Mouse (Mus musculus): ENCODE data around the gene Gpr107. TPM values are rescaled to one million over a fixed set of nuclear protein-coding genes. Genes with fewer than 3 reads are reported as not detected.

Gpr107 gene
- polyA plus RNA-seq, 1 experiment, result 35.3 TPM

- no peak for DNase-seq (ENCODE audit: low read depth)
- TF ChIP-seq CTCF (IDR thresholded peaks at IDR 0.05; ENCODE audit: borderline replicate concordance, extremely low read depth, insufficient read depth, insufficient read length), result no peak
- no peak for TF ChIP-seq POLR2A (IDR thresholded peaks at IDR 0.05; ENCODE audit: borderline replicate concordance, extremely low read depth, insufficient read depth, insufficient read length, poor library complexity, severe bottlenecking)
Measured at GRCm38 (mm10) chr2:31127899-31128298, 24.2 kb upstream of the Gpr107 start.

- DNase-seq (ENCODE audit: low read depth), result no peak
- no peak for TF ChIP-seq CTCF (IDR thresholded peaks at IDR 0.05; ENCODE audit: borderline replicate concordance, extremely low read depth, insufficient read depth, insufficient read length)
- no peak for TF ChIP-seq POLR2A (IDR thresholded peaks at IDR 0.05; ENCODE audit: borderline replicate concordance, extremely low read depth, insufficient read depth, insufficient read length, poor library complexity, severe bottlenecking)
Measured at GRCm38 (mm10) chr2:31129742-31130518, 22.2 kb upstream of the Gpr107 start.

GRCm38 (mm10) chr2:31130815-31131299 is 21.3 kb upstream of the Gpr107 start:
- no peak for DNase-seq (ENCODE audit: low read depth)
- no peak for TF ChIP-seq POLR2A (IDR thresholded peaks at IDR 0.05; ENCODE audit: borderline replicate concordance, extremely low read depth, insufficient read depth, insufficient read length, poor library complexity, severe bottlenecking)
- TF ChIP-seq CTCF (IDR thresholded peaks at IDR 0.05; ENCODE audit: borderline replicate concordance, extremely low read depth, insufficient read depth, insufficient read length), result no peak

- DNase-seq (ENCODE audit: low read depth), result no peak
- TF ChIP-seq POLR2A (IDR thresholded peaks at IDR 0.05; ENCODE audit: borderline replicate concordance, extremely low read depth, insufficient read depth, insufficient read length, poor library complexity, severe bottlenecking) (no peak), CTCF (IDR thresholded peaks at IDR 0.05; ENCODE audit: borderline replicate concordance, extremely low read depth, insufficient read depth, insufficient read length) (no peak)
Measured at GRCm38 (mm10) chr2:31132682-31133081, 19.4 kb upstream of the Gpr107 start.

GRCm38 (mm10) chr2:31133981-31134380 is 18.1 kb upstream of the Gpr107 start:
- TF ChIP-seq CTCF (IDR thresholded peaks at IDR 0.05; ENCODE audit: borderline replicate concordance, extremely low read depth, insufficient read depth, insufficient read length) (no peak), POLR2A (IDR thresholded peaks at IDR 0.05; ENCODE audit: borderline replicate concordance, extremely low read depth, insufficient read depth, insufficient read length, poor library complexity, severe bottlenecking) (no peak)
- DNase-seq (ENCODE audit: low read depth), result no peak

GRCm38 (mm10) chr2:31135512-31135931 is 16.6 kb upstream of the Gpr107 start:
- TF ChIP-seq POLR2A (IDR thresholded peaks at IDR 0.05; ENCODE audit: borderline replicate concordance, extremely low read depth, insufficient read depth, insufficient read length, poor library complexity, severe bottlenecking) (no peak), CTCF (IDR thresholded peaks at IDR 0.05; ENCODE audit: borderline replicate concordance, extremely low read depth, insufficient read depth, insufficient read length) (no peak)
- DNase-seq (ENCODE audit: low read depth), result no peak

GRCm38 (mm10) chr2:31136338-31136737 is 15.8 kb upstream of the Gpr107 start:
- DNase-seq (ENCODE audit: low read depth), result no peak
- no peak for TF ChIP-seq CTCF (IDR thresholded peaks at IDR 0.05; ENCODE audit: borderline replicate concordance, extremely low read depth, insufficient read depth, insufficient read length)
- no peak for TF ChIP-seq POLR2A (IDR thresholded peaks at IDR 0.05; ENCODE audit: borderline replicate concordance, extremely low read depth, insufficient read depth, insufficient read length, poor library complexity, severe bottlenecking)

GRCm38 (mm10) chr2:31137018-31137590 is 15.0 kb upstream of the Gpr107 start:
- DNase-seq (ENCODE audit: low read depth), result no peak
- no peak for TF ChIP-seq POLR2A (IDR thresholded peaks at IDR 0.05; ENCODE audit: borderline replicate concordance, extremely low read depth, insufficient read depth, insufficient read length, poor library complexity, severe bottlenecking)
- TF ChIP-seq CTCF (IDR thresholded peaks at IDR 0.05; ENCODE audit: borderline replicate concordance, extremely low read depth, insufficient read depth, insufficient read length), result no peak

GRCm38 (mm10) chr2:31139174-31139632 is 12.9 kb upstream of the Gpr107 start:
- DNase-seq (ENCODE audit: low read depth), result no peak
- TF ChIP-seq CTCF (IDR thresholded peaks at IDR 0.05; ENCODE audit: borderline replicate concordance, extremely low read depth, insufficient read depth, insufficient read length) (no peak), POLR2A (IDR thresholded peaks at IDR 0.05; ENCODE audit: borderline replicate concordance, extremely low read depth, insufficient read depth, insufficient read length, poor library complexity, severe bottlenecking) (no peak)

GRCm38 (mm10) chr2:31139991-31140771 is 11.9 kb upstream of the Gpr107 start:
- TF ChIP-seq POLR2A (IDR thresholded peaks at IDR 0.05; ENCODE audit: borderline replicate concordance, extremely low read depth, insufficient read depth, insufficient read length, poor library complexity, severe bottlenecking) (no peak), CTCF (IDR thresholded peaks at IDR 0.05; ENCODE audit: borderline replicate concordance, extremely low read depth, insufficient read depth, insufficient read length) (no peak)
- no peak for DNase-seq (ENCODE audit: low read depth)

- peak; percentile 7 for DNase-seq (ENCODE audit: low read depth)
- no peak for TF ChIP-seq CTCF (IDR thresholded peaks at IDR 0.05; ENCODE audit: borderline replicate concordance, extremely low read depth, insufficient read depth, insufficient read length)
- no peak for TF ChIP-seq POLR2A (IDR thresholded peaks at IDR 0.05; ENCODE audit: borderline replicate concordance, extremely low read depth, insufficient read depth, insufficient read length, poor library complexity, severe bottlenecking)
Measured at GRCm38 (mm10) chr2:31140772-31141073, 11.4 kb upstream of the Gpr107 start.
